Mouse (Mus musculus) brain, embryonic 14.5 days (tissue): Measurements from ENCODE around the gene Ssr1. TPM values are rescaled to one million over a fixed set of nuclear protein-coding genes. Genes with fewer than 3 reads are reported as not detected.

Experiments used
- DNase-seq: peaks from one replicate; pipeline ENCODE4 v3.0.0-alpha.2; 2011; ENCODE audit warnings: low read depth
- CTCF ChIP-seq: fragments of 200-500 bp; IDR thresholded peaks from 2 replicates; pipeline ENCODE4 v1.5.1; 2012; ENCODE audit warnings: inconsistent platforms, mild to moderate bottlenecking, moderate library complexity, borderline replicate concordance; ENCODE audit not compliant: insufficient read depth, insufficient read length; ENCODE audit errors: extremely low read depth
- POLR2A ChIP-seq: fragments of 200-500 bp; IDR thresholded peaks from 2 replicates; pipeline ENCODE4 v1.6.1; 2012; ENCODE audit warnings: mild to moderate bottlenecking, inconsistent platforms, borderline replicate concordance; ENCODE audit not compliant: poor library complexity, insufficient read depth, insufficient read length, severe bottlenecking; ENCODE audit errors: extremely low read depth
- polyA plus RNA-seq: library from polyadenylated mRNA; depleted of rRNA; stranded (reverse); fragments of >200 nt; gene quantifications from 2 replicates; pipeline ENCODE4 v1.2.3, GENCODE M21; 2012

Gene Ssr1
- polyA plus RNA-seq, 1 experiment = 23.9 TPM

DNA sequence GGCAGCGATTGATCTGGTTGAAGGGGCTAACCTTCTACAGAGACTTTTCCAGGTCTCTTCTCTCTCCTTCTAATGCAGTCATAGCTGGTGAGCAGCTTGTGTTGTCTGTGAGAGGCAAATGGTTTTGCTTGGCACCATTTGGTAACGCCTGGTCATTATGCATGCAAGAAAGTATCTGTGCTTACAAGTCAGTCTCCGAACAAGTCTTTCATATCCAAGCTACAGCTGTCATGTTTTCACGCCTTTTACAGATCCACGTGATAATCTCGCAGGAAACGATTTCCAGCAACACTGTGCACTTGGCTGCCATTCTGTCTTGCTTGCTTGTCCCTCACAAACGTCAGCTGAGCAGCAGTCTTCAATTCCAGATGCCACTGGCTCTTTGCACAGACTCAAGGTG lies 24.0 kb downstream of the Ssr1 start:
- TF ChIP-seq CTCF (no peak), POLR2A (no peak)
- DNase-seq = peak; percentile 93

DNA sequence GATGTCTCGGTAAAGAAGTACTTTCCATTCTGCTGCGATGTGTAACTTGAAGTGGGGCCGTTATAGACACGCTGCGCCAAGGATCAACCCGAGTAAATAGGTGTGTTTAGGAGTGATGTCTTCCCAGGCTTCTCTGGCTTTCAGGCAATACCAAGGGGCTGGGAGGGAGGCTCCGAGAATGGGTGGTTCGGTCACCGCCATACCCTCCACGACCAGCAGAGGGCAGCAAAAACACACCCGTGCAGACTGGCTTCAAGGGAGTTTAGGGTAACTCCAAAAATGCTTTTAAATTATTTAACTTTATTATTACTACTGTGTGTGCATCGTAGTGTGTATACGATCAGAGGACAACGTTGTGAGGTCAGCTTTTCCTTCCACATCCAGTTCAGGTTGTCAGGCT lies 24.7 kb downstream of the Ssr1 start:
- DNase-seq = peak; percentile 75
- TF ChIP-seq CTCF = peak; percentile 95
- no peak for TF ChIP-seq POLR2A

DNA sequence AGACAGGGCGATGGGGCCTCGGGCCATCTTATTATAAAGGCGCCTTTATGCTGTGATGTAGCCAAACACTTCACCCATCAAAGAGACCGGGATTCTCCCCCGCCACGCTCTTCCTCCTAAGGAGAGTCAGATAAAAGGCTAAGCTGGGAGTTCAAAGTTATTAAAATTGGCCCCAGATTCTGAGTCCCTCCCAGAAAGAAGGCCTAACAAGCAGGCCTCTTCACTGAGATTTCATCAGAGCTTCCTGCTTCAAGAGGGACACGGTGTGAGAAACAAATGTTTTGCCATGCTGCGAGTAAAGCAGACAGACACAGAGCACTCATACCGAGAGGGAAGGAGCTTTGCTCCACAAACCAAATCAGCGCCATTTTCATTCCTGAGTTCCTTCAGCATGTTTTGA lies 26.5 kb downstream of the Ssr1 start:
- TF ChIP-seq POLR2A (no peak), CTCF (no peak)
- no peak for DNase-seq

DNA sequence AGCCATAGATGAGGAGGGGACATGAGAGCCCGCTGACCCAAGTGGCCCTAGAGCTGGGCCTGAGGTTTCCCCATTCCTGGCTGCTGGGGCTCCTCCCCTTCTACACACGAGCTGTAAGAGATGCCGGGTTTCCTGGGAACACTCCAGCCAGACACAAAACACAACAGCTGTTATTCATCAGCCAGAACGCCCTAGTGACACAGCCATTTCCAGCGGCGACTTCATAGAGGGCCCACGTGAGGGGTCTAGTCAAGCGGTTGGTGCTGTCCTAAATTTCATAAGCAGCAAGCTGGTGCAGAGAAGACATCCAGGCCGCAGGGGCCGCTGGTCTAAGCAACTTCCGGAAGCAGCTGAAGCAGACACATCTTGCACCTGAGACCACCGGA lies 27.0 kb downstream of the Ssr1 start:
- DNase-seq = peak; percentile 38

DNA sequence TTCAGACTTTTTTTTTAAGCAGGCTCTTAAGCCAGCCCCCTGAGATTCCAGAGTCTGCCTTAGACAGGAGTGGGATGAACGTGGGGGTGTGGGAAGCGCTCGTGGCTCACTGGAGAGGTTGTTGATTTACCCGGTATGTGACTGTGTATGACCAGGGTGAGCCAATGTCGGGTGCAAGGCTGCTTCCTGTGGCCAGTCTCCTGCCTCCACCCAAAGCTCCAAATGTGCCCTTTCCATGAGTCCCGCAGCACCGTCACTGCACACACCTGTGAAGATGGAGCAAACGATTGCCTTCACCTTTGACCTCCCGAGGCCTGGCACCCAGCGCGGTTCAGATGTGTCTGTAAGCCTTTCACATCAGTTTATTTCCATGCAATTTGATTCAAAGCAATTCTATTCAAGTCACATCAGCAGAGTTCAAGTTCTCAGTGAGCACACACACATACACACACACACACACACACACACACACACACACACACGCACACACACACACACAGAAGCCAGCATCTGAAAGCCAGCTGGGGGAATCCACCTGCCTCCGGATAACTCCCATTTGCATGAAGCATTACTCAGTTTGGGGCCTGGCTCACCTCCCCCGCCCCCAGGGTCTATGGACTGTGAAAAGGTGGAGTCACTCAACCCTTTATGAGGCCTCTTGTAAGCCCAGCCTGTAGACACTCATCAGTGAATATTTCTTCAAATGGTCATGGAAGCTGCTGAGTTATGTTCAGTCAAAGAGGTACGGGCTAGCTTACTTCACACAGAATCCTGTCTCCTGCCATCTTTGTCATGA lies 27.6 kb downstream of the Ssr1 start:
- DNase-seq = no peak
- TF ChIP-seq CTCF (no peak), POLR2A (no peak)

More for the DNA sequence above, 27.0 kb downstream of the Ssr1 start:
- TF ChIP-seq CTCF (no peak), POLR2A (no peak)

DNA sequence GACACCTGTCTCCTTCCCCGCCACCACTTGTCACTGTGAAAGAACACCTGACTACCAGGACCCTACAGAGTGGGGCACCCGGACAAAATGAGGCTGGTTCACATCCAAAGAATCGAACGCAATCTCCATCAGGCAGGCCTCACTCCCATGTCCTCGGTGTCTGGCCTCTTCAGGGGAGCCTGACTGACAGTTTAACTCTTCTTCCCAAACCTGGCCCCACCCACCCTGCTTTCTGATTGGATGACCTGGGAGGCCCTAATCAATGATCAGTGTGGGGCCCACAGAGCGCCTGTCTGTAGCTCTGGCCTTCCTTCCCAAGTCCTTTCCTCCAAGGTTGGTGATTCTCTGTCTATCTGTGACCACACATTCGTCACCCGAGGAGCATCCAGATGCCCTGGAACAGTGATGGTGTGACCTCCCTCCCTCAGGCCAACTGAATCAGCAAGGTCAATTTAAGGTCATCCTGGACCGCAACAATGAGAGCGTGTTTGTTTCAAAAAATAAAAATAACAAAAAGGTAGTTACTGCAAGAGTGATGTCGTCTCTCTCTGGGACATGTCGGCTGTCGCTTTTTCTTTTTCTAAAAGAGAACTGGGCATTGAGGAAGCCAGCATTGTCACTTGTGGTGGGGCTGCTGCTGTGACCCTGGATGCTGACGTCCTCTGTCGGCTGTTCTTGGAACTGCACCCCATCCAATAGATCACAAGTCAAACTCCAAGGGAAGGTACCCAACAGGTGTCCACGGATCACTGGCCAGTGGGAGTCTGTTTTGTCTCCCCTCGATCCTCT lies 28.7 kb downstream of the Ssr1 start:
- no peak for DNase-seq
- peak; percentile 35; the same call in 1 of the 2 replicates for TF ChIP-seq CTCF
- TF ChIP-seq POLR2A = no peak

DNA sequence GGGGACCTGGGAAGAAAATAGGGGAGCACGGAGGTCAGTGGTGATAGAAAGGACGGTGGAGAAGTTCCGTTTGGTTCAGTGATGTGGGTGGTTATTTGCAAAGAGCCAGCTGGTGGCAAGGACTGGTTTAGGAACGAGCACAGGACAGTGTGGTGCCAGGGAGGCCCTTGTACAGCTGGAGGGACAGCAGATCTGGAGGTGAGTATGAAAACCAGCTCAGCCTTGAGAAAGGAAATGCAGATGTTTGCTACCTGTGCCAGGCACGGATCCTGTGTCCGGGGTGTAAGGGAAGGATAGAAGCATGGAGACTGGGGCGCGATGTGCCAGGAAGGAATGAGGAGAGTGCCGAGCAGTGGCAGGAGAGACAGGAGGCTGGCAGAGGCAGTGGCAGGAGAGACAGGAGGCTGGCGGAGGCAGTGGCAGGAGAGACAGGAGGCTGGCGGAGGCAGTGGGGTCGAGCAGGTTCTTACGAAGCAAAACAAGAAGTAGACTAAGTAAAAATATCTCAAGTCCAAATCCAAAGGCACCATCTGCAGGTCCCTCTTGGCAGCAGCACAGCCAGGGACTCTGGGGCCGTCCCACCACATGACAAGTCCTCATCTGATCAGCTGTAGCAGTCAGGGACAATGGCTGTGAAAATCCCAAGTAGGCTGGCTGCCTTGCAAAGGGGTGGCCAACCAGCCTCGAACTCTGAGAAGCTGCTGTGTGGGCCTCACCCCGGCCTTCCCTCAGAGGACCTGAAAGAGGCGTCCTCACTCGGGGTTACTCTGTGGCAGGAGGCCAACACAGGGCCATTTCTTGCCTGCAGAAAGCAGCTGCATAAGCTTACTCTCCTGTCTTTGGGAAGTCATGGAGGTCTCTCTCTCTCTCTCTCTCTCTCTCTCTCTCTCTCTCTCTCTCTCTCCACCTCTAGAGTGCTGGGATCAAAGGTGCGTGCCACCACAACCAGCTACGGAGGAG lies 29.6 kb downstream of the Ssr1 start:
- peak; percentile 56 for DNase-seq
- TF ChIP-seq POLR2A (no peak), CTCF (no peak)

DNA sequence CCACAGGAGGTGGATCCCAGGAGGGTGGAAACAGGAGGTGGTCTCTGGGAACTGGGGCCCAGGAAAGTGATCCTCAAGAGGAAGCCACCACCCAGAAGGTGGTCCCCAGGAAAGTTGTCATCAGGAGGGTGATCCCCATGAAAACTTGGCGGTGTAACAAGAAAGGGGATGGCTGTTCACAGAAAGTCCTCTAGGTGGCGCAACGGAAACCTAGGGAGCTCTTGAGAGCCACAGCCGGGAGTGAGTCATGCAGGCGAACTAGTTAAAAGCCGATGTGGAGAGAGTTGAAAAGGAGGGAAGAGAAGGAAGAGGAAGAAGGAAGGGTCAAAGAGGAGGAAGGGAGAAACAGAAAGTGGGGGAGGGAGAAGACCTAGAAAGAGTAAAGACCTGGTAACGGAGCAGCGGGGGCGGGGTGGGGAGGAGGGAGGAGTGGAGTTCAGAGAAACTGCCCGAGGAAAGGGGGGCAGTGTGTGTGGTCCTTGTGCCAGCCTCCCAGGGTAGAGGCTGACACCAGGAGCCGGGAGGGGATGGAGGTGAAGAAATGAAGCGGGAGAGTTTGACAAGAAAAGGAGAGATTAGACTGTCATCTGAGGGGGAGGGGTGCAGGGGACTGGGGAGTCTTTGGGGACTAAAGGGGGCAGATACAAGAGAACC lies 30.5 kb downstream of the Ssr1 start:
- TF ChIP-seq POLR2A (no peak), CTCF (peak; percentile 85)
- DNase-seq = peak; percentile 83

DNA sequence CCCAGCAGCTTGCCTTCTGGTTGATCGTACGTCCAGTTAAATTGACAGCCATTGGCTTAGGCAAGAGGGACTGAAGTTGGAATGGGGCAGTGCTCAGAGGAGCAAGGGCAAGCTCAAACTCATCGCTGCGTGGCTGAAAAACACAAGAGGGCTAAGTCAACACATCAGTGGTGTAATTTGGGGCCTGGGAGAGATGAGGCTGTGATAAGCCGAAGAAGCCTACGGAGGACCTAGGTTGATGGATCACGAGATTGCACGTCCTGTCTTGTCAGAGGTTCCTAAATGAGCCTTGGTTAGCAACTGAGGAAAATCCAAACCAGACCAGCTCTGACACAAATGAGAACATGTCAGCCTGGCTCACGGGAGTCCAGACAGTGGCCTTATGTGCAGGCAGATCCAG lies 31.5 kb downstream of the Ssr1 start:
- DNase-seq = no peak
- TF ChIP-seq CTCF (no peak), POLR2A (no peak)

DNA sequence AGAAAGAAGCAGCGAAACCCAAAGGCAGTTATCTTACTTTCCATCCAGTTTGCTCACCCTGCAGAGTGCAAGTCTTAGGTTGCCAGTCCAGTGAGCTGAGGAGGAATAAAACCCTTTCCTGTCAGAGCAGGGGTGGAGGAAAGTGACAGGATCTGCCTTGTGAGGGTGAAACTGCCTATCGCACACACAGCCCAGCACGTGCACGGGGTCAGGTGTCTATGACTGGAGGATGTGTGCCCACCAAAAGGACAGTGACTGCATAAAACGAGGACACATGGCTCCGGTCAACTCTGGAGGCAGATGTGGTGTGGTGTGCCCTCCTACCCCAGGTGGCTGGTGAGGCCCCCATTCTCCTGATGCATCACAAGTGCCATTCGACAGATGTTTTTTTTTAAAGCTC lies 34.1 kb downstream of the Ssr1 start:
- no peak for DNase-seq
- TF ChIP-seq CTCF (no peak), POLR2A (no peak)
